Mouse (Mus musculus) heart, adult 2 months (tissue): ENCODE measurements at regions not wholly inside any gene's neighbourhood (a gene's known extent, or its start where the extent isn't known, plus 50 kb on each side); places are given as distances from the start of the nearest gene placed in this dataset.

Experiments used
- CTCF ChIP-seq: fragments of 200-600 bp; IDR thresholded peaks from 2 replicates; pipeline ENCODE4 v1.8.1; 2022; ENCODE audit warnings: antibody characterized with exemption, mild to moderate bottlenecking, moderate library complexity
- EP300 ChIP-seq: fragments of 200-500 bp; IDR thresholded peaks from 2 replicates; pipeline ENCODE4 v1.6.1; 2011; ENCODE audit warnings: low read depth, low read length, control low read depth; ENCODE audit not compliant: insufficient read depth
- POLR2A ChIP-seq: fragments of 200-500 bp; IDR thresholded peaks from 2 replicates; pipeline ENCODE4 v1.6.1; 2011; ENCODE audit warnings: mild to moderate bottlenecking, low read depth, low read length, control low read depth; ENCODE audit not compliant: insufficient read depth

GRCm38 (mm10) chr15:96802034-96802728 lies 102.7 kb upstream of the Slc38a2 start:
- no peak for TF ChIP-seq POLR2A
- no peak for TF ChIP-seq CTCF
- TF ChIP-seq EP300 = no peak
